ENCODE assay signal across 9 mouse cellular contexts in the genomic region with DNA sequence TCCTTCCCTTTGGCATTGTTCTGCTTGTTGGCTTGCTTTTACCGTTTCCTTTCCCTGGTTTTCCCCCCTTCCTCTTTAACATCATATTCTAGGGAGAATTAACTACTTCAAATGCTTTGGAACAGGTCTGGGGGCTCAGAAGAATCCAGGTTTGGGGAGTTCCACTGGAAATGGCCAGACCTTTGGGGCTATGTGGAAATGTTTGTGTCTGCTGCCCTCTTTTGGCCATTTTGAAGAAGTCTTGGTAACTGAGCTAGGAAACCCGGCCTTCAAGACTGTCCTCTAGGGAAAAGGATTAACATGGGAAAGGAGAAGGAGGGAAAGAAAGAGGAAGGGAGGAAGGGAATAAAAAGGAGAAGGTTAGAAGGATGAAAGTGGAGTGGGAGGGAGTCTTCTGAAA. TPM values are rescaled to one million over a fixed set of nuclear protein-coding genes. Genes with fewer than 3 reads are reported as not detected.
DNase-seq lines count a peak whose midpoint lies in the region; ATAC-seq lines count a peak whose summit lies in the region.
"Had no signal": no experiment of that assay in that cellular context is flagged by ENCODE, and none has a peak within 500 bp of the region (broad histone marks: within the 10 kb centered on the region; RNA-seq: fewer than 3 reads in every experiment).

No protein-coding gene starts in this region.

- H3K9me3 ChIP-seq in neural tube, embryonic 15.5 days (replicated peaks) = no peaks in the 10 kb centered on the region
- H3K9me3 ChIP-seq: liver, embryonic 15.5 days had no signal

- no peaks in the 10 kb centered on the region for H3K36me3 ChIP-seq in neural tube, embryonic 15.5 days
- H3K36me3 ChIP-seq: liver, embryonic 15.5 days had no signal

- intact Hi-C loops in gastrocnemius, postnatal 14 days (cut with DNase I; ENCODE audit: low total_unique reads) = no loop called here

- no peak overlapping the region for H3K4me2 ChIP-seq in neural tube, embryonic 15.5 days
- H3K4me2 ChIP-seq: liver, embryonic 15.5 days had no signal

- H3K27me3 ChIP-seq in neural tube, embryonic 15.5 days (replicated peaks) = no peaks in the 10 kb centered on the region
- H3K27me3 ChIP-seq: liver, embryonic 15.5 days had no signal

- no peak overlapping the region for H3K4me3 ChIP-seq in neural tube, embryonic 15.5 days (replicated peaks)
- H3K4me3 ChIP-seq: erythroblast, embryonic 14.5 days; liver, embryonic 15.5 days had no signal

- H3K27ac ChIP-seq in neural tube, embryonic 15.5 days (replicated peaks) = no peak overlapping the region
- H3K27ac ChIP-seq: liver, embryonic 15.5 days had no signal

- H3K4me1 ChIP-seq in neural tube, embryonic 15.5 days = no peaks in the 10 kb centered on the region
- H3K4me1 ChIP-seq: liver, embryonic 15.5 days had no signal

- H3K9ac ChIP-seq in neural tube, embryonic 15.5 days (replicated peaks) = no peak overlapping the region
- H3K9ac ChIP-seq: liver, embryonic 15.5 days had no signal

- peak; percentile 11 for DNase-seq in kidney, postnatal 14 days
- no peak for DNase-seq in kidney, adult 11 months
- peak; percentile 82 for DNase-seq in ZHBTc4 (ENCODE audit: low read depth, low spot score)
- peak; percentile 37 for DNase-seq in forelimb bud, embryonic 11.5 days (ENCODE audit: low read depth, low spot score)
- DNase-seq in gastrocnemius, postnatal 14 days = no peak
- no peak for DNase-seq in cerebellum, adult 8-10 months

- ATAC-seq in neural tube, embryonic 15.5 days (ENCODE audit: low FRiP score) = peak; percentile 59

- 15% methylated on average over 2 of the region's 2 CpGs for WGBS in neural tube, embryonic 15.5 days

RNA-seq across cellular contexts. Expression of a gene that starts 36.4 kb away (rescaled TPM):
- polyA plus RNA-seq in neural tube, embryonic 15.5 days (2015; fragmentation: Nextera tagmentation; extraction: Ambion mirVana) = 395 and 434 TPM in 2 replicates
- total RNA-seq in gastrocnemius, postnatal 14 days (2021) = 10 to 100 TPM; 63.1 to 64.5 TPM

RNA-seq across cellular contexts. Expression of a gene that starts 46.5 kb away (rescaled TPM):
- polyA plus RNA-seq in neural tube, embryonic 15.5 days (2015; fragmentation: Nextera tagmentation; extraction: Ambion mirVana) = 60.4 and 71.9 TPM in 2 replicates
- total RNA-seq in gastrocnemius, postnatal 14 days (2021) = 10 to 100 TPM; 20.9 to 25.4 TPM

Comparison
In these comparisons a context has a peak if more than half of its experiments do, and no peak if none do; other contexts are left out.
1. DNase-seq: peak in kidney, postnatal 14 days (single experiment), ZHBTc4 (single experiment) and forelimb bud, embryonic 11.5 days (single experiment); none in kidney, adult 11 months (single experiment), gastrocnemius, postnatal 14 days (single experiment) and cerebellum, adult 8-10 months (single experiment).